ENCODE assay signal across 18 mouse cellular contexts in the genomic region with DNA sequence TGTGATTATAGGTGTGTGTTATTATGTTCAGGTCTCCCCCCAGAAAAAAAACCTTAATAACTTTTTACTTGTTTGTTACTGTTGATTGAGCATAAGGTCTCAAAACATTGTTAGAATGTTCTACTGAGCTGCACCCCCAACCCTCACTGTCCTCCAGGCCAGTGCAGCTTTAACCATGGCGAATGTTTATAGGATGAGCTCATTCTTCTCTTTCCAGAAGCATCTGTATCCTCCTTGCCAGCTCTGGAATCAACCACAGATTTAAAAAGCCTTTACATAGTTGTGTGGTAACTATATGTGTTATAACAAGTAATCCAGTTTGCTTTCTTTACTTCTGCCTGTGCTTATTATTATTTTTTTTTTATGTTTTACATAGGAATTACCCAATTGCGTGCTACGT. TPM values are rescaled to one million over a fixed set of nuclear protein-coding genes. Genes with fewer than 3 reads are reported as not detected.
DNase-seq lines count a peak whose midpoint lies in the region; ATAC-seq and TF ChIP-seq lines count a peak whose summit lies in the region.
"Had no signal": no experiment of that assay in that cellular context is flagged by ENCODE, and none has a peak within 500 bp of the region (broad histone marks: within the 10 kb centered on the region; RNA-seq: fewer than 3 reads in every experiment).

No protein-coding gene starts in this region.

- no peak overlapping the region for H3K4me3 ChIP-seq in gastrocnemius, adult 2 months
- H3K4me3 ChIP-seq in heart, embryonic 16.5 days (ENCODE audit: low read length): no peak overlapping the region
- no peak overlapping the region for H3K4me3 ChIP-seq in embryonic fibroblast, embryonic 13.5 days (ENCODE audit: insufficient read depth, low read length)
- H3K4me3 ChIP-seq: forebrain, embryonic 13.5 days; hindbrain, embryonic 15.5 days had no signal

- H3K9me3 ChIP-seq in heart, embryonic 16.5 days (replicated peaks; ENCODE audit: control insufficient read depth, low read length): no peaks in the 10 kb centered on the region
- H3K9me3 ChIP-seq: forebrain, embryonic 13.5 days; hindbrain, embryonic 15.5 days had no signal

- intact Hi-C loops in gastrocnemius, adult 2 months (cut with DNase I): no loop called here
- intact Hi-C loops in heart, postnatal 25 days (cut with DNase I): no loop called here

- TF ChIP-seq CTCF in gastrocnemius, adult 2 months (IDR thresholded peaks at IDR 0.05): no peak
- no peak for TF ChIP-seq CTCF in embryonic fibroblast, embryonic 13.5 days (IDR thresholded peaks at IDR 0.05; ENCODE audit: borderline replicate concordance, insufficient read depth, low read length)

- ATAC-seq in heart, embryonic 16.5 days (replicated peaks; ENCODE audit: extremely low read depth, insufficient read depth, low FRiP score): 0 out of 2 replicates have a peak, but pooled peaks have one; percentile 41
- ATAC-seq: forebrain, embryonic 13.5 days; forebrain, postnatal 0 days; intestine, embryonic 16.5 days had no signal

- no peak for TF ChIP-seq POLR2A in embryonic fibroblast, embryonic 13.5 days (IDR thresholded peaks at IDR 0.05; ENCODE audit: low read depth, low read length)

- no peaks in the 10 kb centered on the region for H3K27me3 ChIP-seq in heart, embryonic 16.5 days (ENCODE audit: control insufficient read depth, insufficient read depth, low read length)
- H3K27me3 ChIP-seq: CH12.LX; forebrain, embryonic 13.5 days; hindbrain, embryonic 15.5 days had no signal

- H3K9ac ChIP-seq in heart, embryonic 16.5 days (ENCODE audit: low read length): no peak overlapping the region
- H3K9ac ChIP-seq: forebrain, embryonic 13.5 days; forebrain, postnatal 0 days; hindbrain, embryonic 15.5 days had no signal

- H3K36me3 ChIP-seq in heart, embryonic 16.5 days (ENCODE audit: control insufficient read depth, insufficient read depth): peaks cover 4% of the 10 kb centered on the region; the same call in 1 of the 2 replicates
- H3K36me3 ChIP-seq: hindbrain, embryonic 15.5 days had no signal

- peaks cover 32% of the 10 kb centered on the region for H3K4me1 ChIP-seq in heart, embryonic 16.5 days (ENCODE audit: control insufficient read depth, insufficient read depth, low read length)
- no peaks in the 10 kb centered on the region for H3K4me1 ChIP-seq in embryonic fibroblast, embryonic 13.5 days (ENCODE audit: control insufficient read depth, insufficient read depth, low read length)
- H3K4me1 ChIP-seq: forebrain, embryonic 13.5 days; hindbrain, embryonic 15.5 days had no signal

- no peak for DNase-seq in gastrocnemius, adult 2 months
- no peak for DNase-seq in gastrocnemius, postnatal 4 days (ENCODE audit: low spot score in 2 of 2)
- DNase-seq in heart, postnatal 25 days (ENCODE audit: low spot score): no peak
- DNase-seq in 3T3-L1 (ENCODE audit: low read depth, low spot score): peak; percentile 24
- no peak for DNase-seq in adrenal gland, adult (ENCODE audit: inconsistent age in 2 of 2, low spot score in 1 of 2)
- DNase-seq: adrenal gland, adult 8-10 months; adrenal gland, postnatal 36 days; cerebellum, adult 2 months; cerebellum, postnatal 10 days; forebrain, postnatal 0 days; gastrocnemius, postnatal 25 days; kidney, adult 2 months had no signal

- peak overlapping the region; percentile 44; the same call in 1 of the 2 replicates for H3K27ac ChIP-seq in gastrocnemius, adult 2 months
- H3K27ac ChIP-seq in heart, embryonic 16.5 days (ENCODE audit: low read length): no peak overlapping the region
- H3K27ac ChIP-seq in embryonic fibroblast, embryonic 13.5 days (ENCODE audit: insufficient read depth, low read length): peak overlapping the region; percentile 58; the same call in 1 of the 2 replicates
- H3K27ac ChIP-seq: forebrain, embryonic 13.5 days; hindbrain, embryonic 15.5 days had no signal

- H3K4me2 ChIP-seq in heart, embryonic 16.5 days (ENCODE audit: low read depth, low read length): no peak overlapping the region
- H3K4me2 ChIP-seq: forebrain, embryonic 13.5 days; hindbrain, embryonic 15.5 days had no signal

- 69% methylated on average over 3 of the region's 3 CpGs for WGBS in heart, embryonic 16.5 days

RNA-seq across cellular contexts. Expression of gene Frg2f1, which starts 36.1 kb away (rescaled TPM):
- 1 to 10 TPM; 4.0 to 4.5 TPM for total RNA-seq in gastrocnemius, adult 2 months (2021)
- total RNA-seq in gastrocnemius, postnatal 4 days (2021): 10 to 100 TPM in 1 of 2 experiments, 1 to 10 TPM in 1; 9.4 to 10.5 TPM
- polyA plus RNA-seq in heart, embryonic 16.5 days (2015; fragmentation: Nextera tagmentation; extraction: Ambion mirVana): 3.1 and 5.6 TPM in 2 replicates
- total RNA-seq in heart, postnatal 25 days (2021): 1 to 10 TPM; 5.4 to 5.5 TPM
- polyA plus RNA-seq in embryonic fibroblast, embryonic 13.5 days (2011; ENCODE audit: insufficient read length, low read depth, missing spikeins): 3.5 and 4.9 TPM in 2 replicates

RNA-seq across cellular contexts. Expression of gene Foxj3, which starts 38.7 kb away (rescaled TPM):
- total RNA-seq in gastrocnemius, adult 2 months (2021): 10 to 100 TPM; 29.9 to 36.4 TPM
- total RNA-seq in gastrocnemius, postnatal 4 days (2021): 10 to 100 TPM; 45.3 to 52.9 TPM
- polyA plus RNA-seq in heart, embryonic 16.5 days (2015; fragmentation: Nextera tagmentation; extraction: Ambion mirVana): 20.2 and 21.5 TPM in 2 replicates
- 10 to 100 TPM; 30.6 to 34.9 TPM for total RNA-seq in heart, postnatal 25 days (2021)
- polyA plus RNA-seq in embryonic fibroblast, embryonic 13.5 days (2011; ENCODE audit: insufficient read length, low read depth, missing spikeins): 40.3 and 48.6 TPM in 2 replicates
